Mouse (Mus musculus) liver, embryonic 14.5 days (tissue): ENCODE measurements around the gene Knstrn. TPM values are rescaled to one million over a fixed set of nuclear protein-coding genes. Genes with fewer than 3 reads are reported as not detected.

Experiments
- ATAC-seq: fragments of 200-750 bp; cut with Nextera tagmentation; 2 replicates; pipeline ENCODE4 v1.8.0; 2017; ENCODE audit warnings: moderate number of reproducible peaks, mild to moderate bottlenecking, moderate library complexity; ENCODE audit not compliant: insufficient read depth
- DNase-seq, 3 experiments: peaks; one replicate each; pipeline ENCODE4 v3.0.0-alpha.2; 2012 to 2013; ENCODE audit warnings: low read depth in 3 of 3, low spot score in 3 of 3
- H3K27ac ChIP-seq: fragments of 300-500 bp; sonication (generic); 2 replicates; pipeline ENCODE4 v1.5.1; 2014; ENCODE audit warnings: moderate library complexity, mild to moderate bottlenecking, control low read depth, inconsistent platforms
- H3K27me3 ChIP-seq: fragments of 300-500 bp; sonication (generic); 2 replicates; pipeline ENCODE4 v1.6.1; 2014; ENCODE audit warnings: mild to moderate bottlenecking, low read length, moderate library complexity; ENCODE audit not compliant: control insufficient read depth, insufficient read depth
- H3K36me3 ChIP-seq: fragments of 300-500 bp; sonication (generic); replicated peaks from 2 replicates; pipeline ENCODE4 v1.6.1; 2014; ENCODE audit warnings: low read depth; ENCODE audit not compliant: control insufficient read depth, insufficient read depth
- H3K4me1 ChIP-seq, 2 experiments: fragments of 200-500 bp in 1 of 2; fragments of 300-500 bp in 1 of 2; sonication (generic) in 1 of 2; replicated peaks; 2 replicates each; pipeline ENCODE4 v1.6.1; 2012 to 2014; ENCODE audit warnings: antibody characterized with exemption in 1 of 2, inconsistent platforms in 1 of 2, low read length in 1 of 2; ENCODE audit not compliant: control insufficient read depth in 2 of 2, insufficient read depth in 2 of 2
- H3K4me2 ChIP-seq: fragments of 300-500 bp; sonication (generic); 2 replicates; pipeline ENCODE4 v1.6.1; 2014; ENCODE audit warnings: low read depth, mild to moderate bottlenecking, control low read depth, moderate library complexity
- H3K4me3 ChIP-seq, 2 experiments: fragments of 200-500 bp in 1 of 2; fragments of 300-500 bp in 1 of 2; sonication (generic) in 1 of 2; 2 replicates each; pipeline ENCODE4 v1.5.1; 2012 to 2014; ENCODE audit warnings: low read depth in 2 of 2, low read length in 2 of 2, mild to moderate bottlenecking in 2 of 2, control low read depth in 1 of 2, inconsistent platforms in 1 of 2, moderate library complexity in 1 of 2; ENCODE audit not compliant: insufficient read depth in 1 of 2
- H3K9ac ChIP-seq: fragments of 300-500 bp; sonication (generic); replicated peaks from 2 replicates; pipeline ENCODE4 v1.6.1; 2014; ENCODE audit warnings: mild to moderate bottlenecking, control low read depth, moderate library complexity
- H3K9me3 ChIP-seq: fragments of 300-500 bp; sonication (generic); 2 replicates; pipeline ENCODE4 v1.6.1; 2016; ENCODE audit warnings: low read length, mixed read lengths; ENCODE audit not compliant: control insufficient read depth
- CTCF ChIP-seq: IDR thresholded peaks from 2 replicates; pipeline ENCODE4 v1.5.1; 2016; ENCODE audit warnings: antibody characterized with exemption, low read depth, control low read depth
- EP300 ChIP-seq: IDR thresholded peaks from 2 replicates; pipeline ENCODE4 v1.6.1; 2016; ENCODE audit warnings: antibody characterized with exemption, low read depth
- WGBS: fragments of 180-500 bp; shearing (Covaris S2); extraction: QIAGEN DNeasy Blood & Tissue Kit; methylation state at CpG from one replicate; pipeline ENCODE4 v1.1.7; 2014; ENCODE audit not compliant: insufficient replicate concordance; 5-methylcytosine and 5-hydroxymethylcytosine counted together
- polyA plus RNA-seq, 2 experiments: library from polyadenylated mRNA; depleted of rRNA in 1 of 2; stranded (reverse) in 1 of 2; unstranded in 1 of 2; fragments of >200 nt; fragmentation: Nextera tagmentation in 1 of 2; extraction: Ambion mirVana in 1 of 2; gene quantifications; 2 replicates each; pipeline versions ENCODE4 v1.2.1 to v1.2.3; 2012 to 2014

The Knstrn gene
- polyA plus RNA-seq, 2 experiments: 50.8 to 84.7 TPM

DNA sequence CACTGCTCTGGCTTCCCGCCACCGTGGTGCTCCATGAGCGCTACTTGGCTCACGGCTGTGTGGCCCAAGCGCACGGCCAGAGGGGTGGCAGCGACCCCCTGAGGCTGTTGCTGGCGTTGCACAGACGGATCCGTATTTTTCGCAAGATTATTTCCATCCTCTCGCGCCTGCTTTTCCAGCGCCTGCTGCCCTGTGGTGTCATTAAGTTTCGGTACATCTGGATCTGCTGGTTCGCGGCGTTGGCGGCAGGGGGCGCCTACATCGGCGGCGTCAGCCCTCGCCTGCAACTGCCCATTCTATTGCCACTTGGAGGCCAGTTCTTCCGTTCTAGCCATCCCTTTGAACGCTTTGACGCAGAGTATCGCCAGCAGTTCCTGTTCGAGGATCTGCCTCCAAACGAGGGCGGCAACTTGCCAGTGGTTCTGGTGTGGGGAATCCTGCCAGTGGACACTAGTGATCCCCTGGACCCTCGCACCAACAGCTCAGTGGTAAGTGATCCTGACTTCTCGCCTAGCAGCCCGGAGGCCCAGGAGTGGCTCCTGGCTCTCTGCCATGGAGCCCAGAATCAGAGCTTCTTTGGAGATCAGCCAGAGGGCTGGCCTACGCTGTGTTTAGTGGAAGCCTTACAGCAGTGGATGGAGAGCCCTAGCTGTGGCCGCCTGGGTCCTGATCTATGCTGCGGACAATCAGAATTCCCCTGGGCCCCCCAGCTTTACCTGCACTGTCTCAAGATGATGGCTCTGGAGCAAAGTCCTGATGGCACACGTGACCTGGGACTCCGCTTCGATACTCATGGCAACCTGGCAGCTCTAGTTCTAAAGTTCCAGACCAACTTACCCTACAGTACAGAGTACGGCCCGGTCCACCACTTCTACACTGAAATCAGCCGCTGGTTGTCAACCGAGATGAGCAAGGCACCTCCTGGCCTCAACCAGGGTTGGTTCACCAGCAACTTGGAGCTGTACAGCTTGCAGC, 23.0 kb upstream of the Knstrn start:
- TF ChIP-seq CTCF (peak; percentile 92), EP300 (no peak)
- 0 out of 2 replicates have a peak overlapping the region, but pooled peaks have one; percentile 1 for H3K9ac ChIP-seq
- no peaks in the 10 kb centered on the region for H3K9me3 ChIP-seq
- H3K4me3 ChIP-seq: peak overlapping the region; percentile 4 to 23; a peak in 2 of 4 replicates
- DNase-seq (no peak), ATAC-seq (peak; percentile 42; the same call in 1 of the 2 replicates)
- H3K4me1 ChIP-seq: peaks cover 10 to 24% of the 10 kb centered on the region in 2 experiments
- no peaks in the 10 kb centered on the region for H3K36me3 ChIP-seq
- no peaks in the 10 kb centered on the region for H3K27me3 ChIP-seq
- H3K27ac ChIP-seq: no peak overlapping the region; the same call in 1 of the 2 replicates
- WGBS: 33% methylated on average over 44 of the region's 44 CpGs
- peak overlapping the region; percentile 47 for H3K4me2 ChIP-seq

DNA sequence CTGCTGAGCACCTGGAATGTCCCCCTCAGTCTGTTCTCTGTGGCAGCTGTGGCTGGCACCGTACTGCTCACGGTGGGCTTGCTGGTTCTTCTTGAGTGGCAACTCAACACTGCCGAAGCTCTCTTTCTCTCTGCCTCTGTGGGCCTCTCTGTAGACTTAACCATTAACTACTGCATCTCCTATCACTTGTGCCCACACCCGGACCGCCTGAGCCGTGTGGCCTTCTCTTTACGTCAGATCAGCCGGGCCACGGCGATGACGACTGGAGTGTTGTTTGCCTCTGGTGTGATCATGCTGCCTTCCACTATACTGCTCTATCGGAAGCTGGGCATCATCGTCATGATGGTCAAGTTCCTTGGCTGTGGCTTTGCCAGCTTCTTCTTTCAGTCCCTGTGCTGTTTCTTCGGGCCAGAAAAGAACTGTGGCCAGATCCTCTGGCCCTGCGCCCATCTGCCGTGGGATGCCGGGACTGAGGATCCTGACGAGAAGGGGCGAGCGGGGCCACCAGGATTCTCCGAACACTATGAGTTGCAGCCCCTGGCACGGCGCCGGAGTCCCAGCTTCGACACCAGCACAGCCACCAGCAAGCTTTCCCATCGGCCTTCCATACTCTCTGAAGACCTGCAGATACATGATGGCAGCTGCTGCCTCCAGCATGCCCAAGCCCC, 22.1 kb upstream of the Knstrn start:
- no peaks in the 10 kb centered on the region for H3K27me3 ChIP-seq
- peak overlapping the region; percentile 38 for H3K4me2 ChIP-seq
- 67% methylated on average over 26 of the region's 26 CpGs for WGBS
- ATAC-seq: peak; percentile 75
- peaks cover 10 to 20% of the 10 kb centered on the region in 2 experiments for H3K4me1 ChIP-seq
- no peaks in the 10 kb centered on the region for H3K36me3 ChIP-seq
- no peak overlapping the region for H3K4me3 ChIP-seq
- no peak overlapping the region for H3K9ac ChIP-seq
- no peak for TF ChIP-seq CTCF
- no peak for TF ChIP-seq EP300
- DNase-seq: no peak
- no peak overlapping the region for H3K27ac ChIP-seq
- H3K9me3 ChIP-seq: no peaks in the 10 kb centered on the region

DNA sequence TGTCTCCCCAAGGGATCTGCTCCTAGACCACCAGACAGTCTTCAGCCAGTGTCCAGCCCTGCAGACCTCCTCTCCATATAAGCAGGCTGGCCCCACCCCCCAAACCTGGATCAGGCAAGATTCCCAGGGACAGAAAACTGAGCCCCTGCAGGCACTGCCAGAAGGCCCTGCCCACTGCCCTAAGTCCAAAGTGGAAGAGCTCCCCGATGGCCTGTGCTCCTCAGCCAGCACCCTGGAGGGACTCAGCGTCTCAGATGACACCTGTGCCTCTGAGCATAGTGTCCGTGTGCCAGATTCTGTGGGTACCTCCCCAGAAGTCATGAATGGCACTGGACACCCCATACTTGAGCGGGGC, 21.6 kb upstream of the Knstrn start:
- DNase-seq (no peak), ATAC-seq (no peak)
- Histone ChIP-seq H3K9ac (no peak overlapping the region), H3K27me3 (no peaks in the 10 kb centered on the region), H3K27ac (no peak overlapping the region), H3K4me1 (peaks cover 6 to 16% of the 10 kb centered on the region in 2 experiments), H3K36me3 (no peaks in the 10 kb centered on the region), H3K9me3 (no peaks in the 10 kb centered on the region), H3K4me3 (no peak overlapping the region), H3K4me2 (no peak overlapping the region; the same call in 1 of the 2 replicates)
- 76% methylated on average over 4 of the region's 4 CpGs for WGBS
- TF ChIP-seq CTCF: no peak
- no peak for TF ChIP-seq EP300

DNA sequence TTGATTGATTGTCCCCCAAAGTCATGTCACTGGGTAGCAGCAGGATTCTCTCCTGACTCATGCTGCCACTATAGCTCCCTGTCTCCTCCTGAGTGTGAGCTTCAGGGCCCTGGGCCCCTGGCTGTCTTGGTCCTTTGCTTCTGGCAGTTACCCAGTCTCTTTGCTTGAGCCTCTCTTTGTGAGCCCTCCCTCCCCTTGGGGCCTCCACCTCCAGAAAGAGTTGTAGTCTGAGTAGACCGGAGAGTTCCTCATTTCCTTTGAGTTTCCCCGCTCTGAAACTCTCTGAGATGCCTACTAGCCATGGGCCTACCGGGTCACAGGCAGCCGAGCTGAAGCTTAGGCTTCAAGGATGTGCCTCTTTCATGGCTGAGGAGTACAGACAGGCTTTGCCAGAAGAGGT, 20.2 kb upstream of the Knstrn start:
- DNase-seq (no peak), ATAC-seq (no peak)
- TF ChIP-seq EP300 (no peak), CTCF (no peak)
- Histone ChIP-seq H3K27ac (no peak overlapping the region), H3K9me3 (no peaks in the 10 kb centered on the region), H3K36me3 (no peaks in the 10 kb centered on the region), H3K9ac (no peak overlapping the region), H3K4me1 (peaks cover 6 to 16% of the 10 kb centered on the region in 2 experiments), H3K27me3 (no peaks in the 10 kb centered on the region), H3K4me2 (no peak overlapping the region), H3K4me3 (no peak overlapping the region)
- 47% methylated on average over 4 of the region's 4 CpGs for WGBS

DNA sequence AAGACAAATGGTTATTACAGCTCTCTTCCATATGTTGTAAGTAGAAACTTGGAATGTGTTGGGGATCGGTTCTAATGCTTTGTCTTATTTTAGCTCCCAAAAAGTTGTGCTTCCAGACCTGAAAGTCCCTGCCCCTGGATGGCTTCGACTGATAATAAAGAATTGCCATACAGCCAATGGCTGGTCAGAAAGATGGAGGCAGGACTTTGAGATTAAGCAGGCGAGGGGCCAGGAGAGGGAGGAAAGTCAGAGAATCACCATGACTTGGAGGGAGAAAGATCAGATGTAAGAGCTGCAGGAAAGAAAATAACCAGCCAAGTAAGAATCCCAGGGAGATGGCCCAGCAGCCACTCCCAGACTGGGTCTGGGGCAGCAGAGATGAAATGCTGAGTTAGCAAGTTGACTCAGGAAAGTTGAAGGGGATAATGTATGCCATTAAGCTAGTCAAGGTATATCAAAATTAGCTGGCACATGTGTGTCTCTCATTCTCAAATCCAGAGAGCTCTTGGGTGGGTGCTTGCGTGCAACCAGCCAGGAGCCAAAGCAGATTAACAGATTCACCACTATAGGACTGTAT, 11.2 kb upstream of the Knstrn start:
- H3K9me3 ChIP-seq: no peaks in the 10 kb centered on the region
- peak overlapping the region; percentile 52 to 53 for H3K4me3 ChIP-seq
- no peak for TF ChIP-seq CTCF
- TF ChIP-seq EP300: peak; percentile 88
- H3K4me1 ChIP-seq: peaks cover 49 to 63% of the 10 kb centered on the region in 2 experiments
- no peaks in the 10 kb centered on the region for H3K27me3 ChIP-seq
- H3K4me2 ChIP-seq: peak overlapping the region; percentile 68
- H3K27ac ChIP-seq: peak overlapping the region; percentile 94
- ATAC-seq: peak; percentile 89
- 26% methylated on average over 4 of the region's 4 CpGs for WGBS
- H3K9ac ChIP-seq: peak overlapping the region; percentile 74
- H3K36me3 ChIP-seq: no peaks in the 10 kb centered on the region
- peak; percentile 51 to 81 (median 65) for DNase-seq
